Mouse (Mus musculus) cerebellum, adult 18-20 months (tissue): ENCODE results near the gene Ppp1r15a.
"Not testable (repeated sequence)": the region's sequence is repeated elsewhere in the genome, so short reads cannot be mapped to it uniquely, and the experiment has no call there.

ENCODE experiments used
- DNase-seq, 2 experiments: peaks; one replicate each; pipeline ENCODE4 v3.0.0; 2021

The Ppp1r15a gene

DNA sequence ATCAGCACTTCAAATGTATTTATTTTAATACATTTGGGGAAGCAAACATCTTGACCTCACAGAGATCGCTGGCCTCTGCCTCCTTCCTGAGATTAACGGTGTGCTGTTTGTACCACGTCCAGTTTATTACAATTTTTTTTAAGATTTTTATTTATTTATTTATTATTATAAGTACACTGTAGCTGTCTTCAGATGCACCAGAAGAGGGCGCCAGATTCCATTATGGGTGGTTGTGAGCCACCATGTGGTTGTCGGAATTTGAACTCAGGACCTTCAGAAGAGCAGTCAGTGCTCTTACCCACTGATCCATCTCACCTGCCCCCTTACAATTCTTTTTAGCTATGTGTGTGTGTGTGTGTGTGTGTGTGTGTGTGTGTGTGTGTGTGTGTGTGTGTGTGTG is 9.2 kb downstream of the Ppp1r15a start:
- DNase-seq, result not testable (repeated sequence)

DNA sequence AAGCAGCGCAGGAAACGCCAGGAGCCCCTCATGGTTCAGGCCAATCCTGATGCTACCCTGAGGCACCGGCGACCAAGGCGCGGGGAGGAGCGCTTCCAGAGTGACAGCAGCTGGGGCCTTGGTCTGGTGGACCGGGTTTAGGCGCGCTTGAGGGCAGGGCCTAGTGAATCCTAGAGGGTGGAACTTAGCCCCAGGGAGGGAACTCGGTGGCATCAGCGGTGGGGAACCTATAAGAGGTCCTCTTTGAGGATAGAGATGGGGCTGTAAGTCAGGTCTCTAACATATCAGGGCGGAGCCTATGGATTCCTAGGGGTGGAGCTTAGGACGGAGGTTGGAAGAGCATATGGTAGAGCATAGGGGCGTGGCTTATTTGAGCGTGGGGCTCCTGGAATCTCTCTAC is 10.6 kb downstream of the Ppp1r15a start:
- DNase-seq, result no peak

DNA sequence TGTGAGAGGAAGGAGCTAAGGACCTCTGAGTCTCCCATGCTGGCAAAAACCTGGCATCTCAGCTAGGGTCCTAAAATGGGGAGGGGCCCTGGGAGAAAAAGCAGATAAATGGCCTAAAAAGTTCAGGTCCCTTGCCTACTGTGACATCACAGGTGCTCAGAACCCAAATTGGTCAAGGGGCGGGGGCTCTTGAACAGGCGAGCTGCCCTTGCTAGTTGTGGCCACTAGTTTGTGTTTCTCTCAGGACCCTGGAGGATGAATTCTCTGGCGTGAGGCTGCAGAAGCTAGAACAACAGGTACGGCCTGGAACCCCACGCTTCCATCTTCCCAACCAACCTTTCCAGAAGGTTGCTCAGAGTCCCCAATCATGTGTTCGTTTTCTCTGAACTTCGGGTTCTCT is 11.7 kb downstream of the Ppp1r15a start:
- no peak for DNase-seq

DNA sequence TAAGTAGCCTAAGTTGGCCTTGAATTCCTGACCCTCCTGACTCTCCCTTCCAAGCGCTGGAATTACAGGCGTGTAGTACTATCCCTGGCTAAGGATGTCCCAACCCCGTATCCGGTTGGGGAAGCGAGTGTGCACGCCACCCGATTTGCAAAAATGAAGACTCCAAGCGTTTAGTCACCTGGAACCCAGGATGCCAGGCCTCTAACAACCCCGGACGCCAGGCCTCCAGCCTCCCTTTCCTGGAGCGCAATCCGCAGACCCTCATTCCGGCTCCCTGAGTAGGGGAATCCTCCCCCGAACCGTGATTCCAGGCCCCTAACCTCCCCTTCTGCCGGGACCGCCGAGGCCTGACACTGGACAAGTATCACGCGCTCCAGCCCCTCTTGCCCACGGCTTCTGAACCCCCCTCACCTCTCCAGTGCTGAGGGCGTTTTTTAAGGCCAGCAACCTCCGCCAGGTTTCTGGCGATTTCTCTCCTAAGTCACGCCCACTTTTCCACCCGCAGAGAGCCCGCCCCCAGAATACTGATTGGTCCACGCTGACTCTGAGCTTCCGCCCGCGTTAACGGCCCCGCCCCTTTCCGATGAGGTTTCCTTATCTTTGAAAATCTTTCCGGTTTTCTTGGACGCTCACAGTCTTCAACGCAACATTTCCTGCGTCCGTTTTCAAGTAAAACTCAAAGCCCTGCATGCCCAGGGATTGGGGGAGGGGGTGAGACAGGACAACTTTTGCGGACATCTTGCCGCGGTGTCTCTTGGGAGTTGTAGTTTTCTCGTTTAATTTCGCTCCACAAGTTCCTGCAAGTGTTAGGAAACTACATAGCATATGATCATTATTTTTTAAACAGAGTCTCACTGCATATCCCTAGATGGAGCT is 15.9 kb downstream of the Ppp1r15a start, which contains the start of gene Nucb1:
Nucb1 (minus strand) TSS at position 495 of the 876 bp plus-strand sequence.
- peak; percentile 92 to 95 for DNase-seq

DNA sequence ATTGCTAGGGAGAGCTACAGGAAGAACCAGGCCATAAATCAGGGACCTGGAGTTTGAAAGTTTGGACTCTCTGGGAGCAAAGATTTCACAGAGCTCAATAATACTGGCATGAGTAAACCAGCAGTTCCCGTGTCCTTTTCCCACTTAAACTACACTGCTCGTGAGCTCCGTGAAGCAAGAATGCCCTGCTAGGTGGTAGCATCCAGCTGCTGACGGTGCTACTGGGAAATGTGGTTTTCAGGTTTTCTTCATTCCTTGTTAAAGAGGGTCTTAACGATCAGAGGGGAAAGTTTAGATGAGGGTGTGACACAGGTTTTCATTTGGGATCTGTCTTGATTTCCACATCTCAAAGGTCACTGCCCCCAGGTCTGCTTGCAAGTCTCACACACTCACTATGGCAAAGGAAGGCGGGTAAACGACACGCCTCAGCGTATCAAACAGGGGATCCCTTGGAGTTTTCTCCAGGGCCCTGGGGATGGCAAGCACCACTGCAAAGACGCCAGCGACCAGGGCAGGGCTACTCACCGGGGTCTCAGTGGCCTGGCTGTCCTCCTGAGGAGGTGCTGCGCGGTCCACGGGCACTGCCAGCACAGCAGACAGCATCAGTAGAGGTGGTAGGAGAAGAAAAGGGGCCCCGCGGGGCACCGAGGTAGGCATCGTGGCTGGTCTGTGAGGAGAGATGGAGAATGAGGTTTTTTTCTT is 16.7 kb downstream of the Ppp1r15a start:
- DNase-seq, result no peak

DNA sequence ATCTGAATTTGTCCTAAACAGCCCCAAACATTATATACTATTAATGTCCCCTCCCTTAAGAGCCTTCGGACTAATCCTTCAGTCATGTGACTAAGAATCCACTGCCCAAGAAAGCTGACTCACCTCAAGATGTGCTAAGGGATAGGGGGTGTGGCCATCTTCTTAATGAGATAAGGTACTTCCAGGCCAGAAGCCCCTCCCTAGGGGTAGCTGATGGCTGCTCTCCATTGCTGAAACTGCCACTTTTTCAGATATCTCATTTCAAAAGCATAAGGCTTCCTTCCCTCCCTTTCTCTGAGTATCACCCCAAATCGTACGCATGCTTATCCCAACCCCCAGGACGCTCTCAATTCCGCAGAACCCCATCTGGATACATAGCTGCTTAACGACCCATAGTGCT is 17.5 kb downstream of the Ppp1r15a start:
- DNase-seq, result no peak

DNA sequence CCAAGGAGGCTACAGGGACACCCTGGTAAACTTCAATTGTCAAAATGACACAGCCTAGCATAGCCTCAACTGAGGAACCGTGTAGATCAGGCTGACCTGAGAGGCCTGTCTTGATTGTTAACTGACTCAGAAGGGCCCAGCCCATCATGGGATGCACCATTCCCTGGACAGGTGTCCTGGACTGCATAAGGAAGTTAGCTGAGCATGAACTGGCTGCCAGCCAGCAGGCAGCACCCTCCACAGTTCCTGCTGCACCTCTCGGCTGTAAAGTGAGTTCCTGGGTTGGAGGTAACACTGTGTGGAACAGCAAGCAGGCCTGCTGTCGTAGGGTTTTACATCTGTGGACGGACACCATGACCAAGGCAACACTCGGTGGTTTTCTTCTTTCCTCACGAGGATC is 18.5 kb downstream of the Ppp1r15a start:
- peak in 1 of 2 experiments; percentile 54 for DNase-seq

DNA sequence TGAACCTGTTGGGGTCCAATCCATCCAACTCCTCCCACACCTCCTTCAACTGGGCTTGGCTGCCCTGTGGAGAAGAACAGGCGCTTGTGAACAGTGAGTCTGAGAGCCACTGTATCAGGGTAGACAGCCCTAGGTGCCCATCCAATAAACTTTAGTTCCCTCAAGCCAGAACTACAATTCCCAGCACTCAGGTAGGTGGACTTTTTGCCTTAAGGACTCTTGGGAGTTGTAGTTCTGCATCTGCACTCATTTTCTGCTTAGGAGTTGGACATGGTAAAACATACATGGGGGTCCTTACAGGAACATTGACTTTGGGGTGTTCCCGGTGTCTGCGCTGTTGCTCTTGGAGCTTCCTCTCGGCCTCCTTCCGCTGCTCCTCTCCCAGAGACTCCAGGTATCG is 27.6 kb downstream of the Ppp1r15a start:
- no peak for DNase-seq

DNA sequence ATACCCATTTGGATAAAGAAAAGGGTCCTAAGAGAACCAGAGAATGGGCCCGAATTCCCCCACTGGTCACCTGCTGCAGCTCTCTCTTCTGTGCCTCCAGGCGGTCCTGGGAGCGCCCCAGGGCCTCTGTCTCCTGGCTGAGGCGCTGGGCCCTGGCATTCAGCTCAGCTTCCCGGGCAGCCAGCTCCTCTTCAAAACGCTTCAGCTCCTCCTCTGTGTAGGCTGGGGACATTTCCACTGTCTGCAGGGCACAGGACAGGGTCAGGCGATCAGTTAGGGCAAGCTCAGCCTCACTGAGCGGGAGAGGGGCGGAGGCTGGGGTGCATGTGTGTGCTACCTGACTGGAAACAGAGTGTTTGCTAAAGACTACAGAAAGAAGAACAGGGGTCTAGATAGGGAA is 31.5 kb downstream of the Ppp1r15a start:
- DNase-seq, result no peak

DNA sequence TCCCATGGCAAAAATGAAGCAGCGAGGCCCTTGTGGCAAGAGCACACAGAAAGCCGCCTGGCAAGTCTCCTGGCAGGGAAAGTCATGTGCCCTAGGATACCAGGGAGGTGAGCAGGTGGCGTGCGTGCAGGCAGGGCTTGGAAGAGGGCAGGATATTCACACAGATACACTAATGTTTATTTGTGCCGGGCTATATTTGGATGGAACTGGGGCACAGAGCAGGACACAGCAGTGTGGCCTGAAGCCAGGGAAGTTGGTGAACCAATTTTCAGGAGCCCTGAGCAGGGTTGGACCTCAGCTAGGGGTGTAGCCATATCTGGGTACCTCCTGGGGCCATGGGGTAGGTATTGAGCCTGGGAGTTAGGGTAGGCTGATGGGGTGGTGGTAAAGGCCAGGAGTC is 33.1 kb downstream of the Ppp1r15a start:
- peak; percentile 81 to 89 for DNase-seq

DNA sequence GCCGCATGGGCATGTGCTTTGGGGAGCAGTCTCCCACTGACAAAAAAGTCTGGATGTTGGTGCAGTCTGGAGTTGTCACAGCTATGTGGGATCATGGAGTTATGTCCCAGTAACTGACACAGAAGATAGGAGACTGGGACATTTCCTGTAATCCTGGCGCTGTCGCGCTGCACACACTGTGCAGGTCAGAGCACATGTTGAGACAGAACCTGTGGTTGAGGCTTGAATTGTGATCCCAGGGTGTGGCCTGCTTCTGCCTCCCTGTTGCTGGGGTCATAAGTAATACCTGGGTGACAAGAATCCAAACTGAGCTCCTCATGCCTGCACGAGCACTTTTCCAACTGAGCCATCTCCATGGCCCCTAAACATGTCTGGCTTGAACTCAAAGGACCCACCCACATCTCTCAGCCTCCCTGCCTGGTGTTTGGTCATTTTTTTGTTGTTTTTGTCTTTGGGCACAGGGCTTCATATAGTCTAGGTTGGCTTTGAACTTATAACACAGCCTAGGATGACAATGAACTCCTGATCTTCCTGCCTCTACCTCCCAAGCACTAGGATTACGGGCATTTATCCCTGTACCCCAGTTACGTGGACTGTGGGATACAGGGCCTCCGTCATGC is 33.7 kb downstream of the Ppp1r15a start:
- peak in 1 of 2 experiments; percentile 44 for DNase-seq

DNA sequence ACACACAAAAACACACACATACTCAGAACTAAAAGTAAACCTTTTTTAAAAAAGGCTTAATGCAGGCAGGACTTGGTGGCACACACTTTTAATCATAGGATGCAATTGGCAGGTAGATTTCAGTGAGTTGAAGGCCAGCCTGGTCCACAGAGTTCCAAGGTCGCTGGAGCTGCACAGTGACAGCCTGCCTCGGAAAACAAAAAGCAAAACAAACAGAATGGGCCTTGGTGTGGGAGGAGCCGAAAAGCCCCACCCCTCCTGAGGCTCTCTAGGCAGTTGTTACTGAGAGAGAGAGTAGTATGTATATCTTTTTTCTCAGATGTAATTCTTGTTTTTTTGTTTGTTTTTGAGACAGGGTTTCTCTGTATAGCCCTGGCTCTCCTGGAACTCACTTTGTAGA is 34.8 kb downstream of the Ppp1r15a start:
- DNase-seq, result no peak

DNA sequence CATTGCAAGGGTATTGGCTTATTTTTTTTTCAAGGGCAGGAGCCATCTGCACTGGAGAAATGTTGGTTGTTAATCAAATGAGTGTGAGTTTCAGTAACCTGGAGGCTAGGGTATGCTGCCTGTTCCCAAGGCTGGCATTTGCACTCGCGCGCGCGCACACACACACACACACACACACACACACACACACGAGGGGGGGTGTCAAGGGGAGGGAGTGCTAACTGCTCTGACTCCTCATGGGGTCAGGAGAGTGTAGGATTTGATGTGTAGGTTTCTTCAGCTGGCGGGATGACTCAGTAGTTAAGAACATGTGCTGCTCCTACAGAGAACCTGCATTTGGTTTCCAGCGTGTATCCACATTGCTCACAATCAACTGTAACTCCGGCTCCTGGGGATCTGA is 35.2 kb downstream of the Ppp1r15a start:
- no peak for DNase-seq

DNA sequence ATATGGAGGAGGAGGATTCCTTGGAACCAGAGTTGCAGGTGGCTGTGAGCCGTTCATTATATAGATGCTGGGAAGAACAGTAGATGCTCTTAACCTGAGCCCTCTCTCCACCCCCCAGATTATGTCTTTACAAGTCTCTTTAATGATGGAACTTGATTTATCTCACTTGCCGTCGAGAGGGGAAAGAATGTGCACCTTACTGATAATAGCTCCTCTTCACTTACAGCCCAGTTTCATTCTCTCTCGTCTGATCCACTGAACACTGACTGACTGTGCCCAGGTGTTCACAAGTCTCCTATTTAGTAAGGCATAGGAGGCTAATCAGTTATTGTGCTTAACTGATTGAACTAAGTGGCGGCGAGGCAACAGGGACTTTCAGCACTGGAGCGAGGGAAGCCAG is 36.5 kb downstream of the Ppp1r15a start:
- no peak for DNase-seq

DNA sequence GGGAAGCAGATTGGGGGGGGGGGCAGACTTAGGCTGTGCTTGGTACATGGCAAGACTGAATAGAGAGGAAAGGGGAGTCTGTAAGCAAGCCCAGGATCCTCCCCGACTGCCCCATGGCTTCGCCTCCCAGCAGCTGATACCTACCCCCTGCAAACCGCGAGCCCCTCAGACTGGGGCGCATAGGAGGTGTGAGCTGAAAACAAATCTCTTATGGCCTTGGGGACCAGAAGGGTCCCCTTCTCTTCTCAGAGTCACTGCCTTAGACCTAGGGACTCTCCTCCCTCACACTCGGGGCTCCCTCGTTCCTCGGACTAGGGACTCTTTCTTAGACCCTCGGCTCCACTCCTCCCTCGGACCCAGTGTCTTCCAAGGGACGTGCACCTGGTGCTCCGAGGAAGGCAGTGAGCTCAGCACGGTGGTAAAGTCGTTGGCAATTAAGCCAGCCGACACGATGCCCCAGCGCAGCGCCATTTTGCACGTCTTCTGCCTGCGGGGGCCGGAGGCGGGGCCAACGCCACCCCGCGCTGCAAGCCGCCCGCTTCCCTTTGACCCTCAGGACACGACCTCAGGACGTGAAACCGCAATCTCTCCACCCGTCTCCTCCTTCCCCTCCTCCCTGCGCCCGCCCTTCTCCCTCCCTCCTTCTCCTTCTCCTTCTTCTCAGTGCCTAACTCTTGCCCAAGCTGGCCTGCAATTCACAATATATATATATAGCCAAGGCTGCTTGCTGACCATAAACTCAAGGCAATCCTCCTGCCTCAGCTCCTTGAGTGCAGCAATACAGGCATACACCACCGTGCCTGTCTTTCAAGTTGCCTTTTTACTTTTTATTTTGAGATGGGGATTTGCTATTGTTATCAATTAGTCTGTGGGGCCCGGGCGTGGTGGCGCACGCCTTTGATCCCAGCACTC is 37.5 kb downstream of the Ppp1r15a start, which contains the start of gene Dhdh:
Dhdh (minus strand) TSS at position 513 of the 912 bp plus-strand sequence.
- DNase-seq, result peak; percentile 71 to 74

DNA sequence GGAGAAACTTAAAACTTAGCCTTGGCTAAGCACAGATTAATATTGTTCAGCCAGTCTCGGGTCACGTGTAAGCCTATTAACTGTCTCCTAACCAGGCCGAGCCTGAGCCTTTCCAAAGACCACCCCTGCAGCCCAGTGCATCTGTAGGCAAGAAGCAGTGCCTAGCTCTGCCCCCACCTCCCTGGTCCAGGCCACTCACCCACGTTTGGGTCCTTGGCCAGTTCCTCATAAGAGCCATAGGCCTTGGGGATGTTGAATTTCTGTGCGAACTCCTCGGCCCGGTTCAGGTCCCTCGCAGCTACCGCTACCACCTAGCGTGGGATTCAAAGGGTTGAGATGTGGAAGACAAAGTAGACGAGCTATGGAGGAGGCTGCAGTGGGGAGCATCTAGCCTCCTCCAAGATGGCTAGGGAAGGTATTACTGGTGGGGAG is 38.2 kb downstream of the Ppp1r15a start:
- DNase-seq, result no peak

DNA sequence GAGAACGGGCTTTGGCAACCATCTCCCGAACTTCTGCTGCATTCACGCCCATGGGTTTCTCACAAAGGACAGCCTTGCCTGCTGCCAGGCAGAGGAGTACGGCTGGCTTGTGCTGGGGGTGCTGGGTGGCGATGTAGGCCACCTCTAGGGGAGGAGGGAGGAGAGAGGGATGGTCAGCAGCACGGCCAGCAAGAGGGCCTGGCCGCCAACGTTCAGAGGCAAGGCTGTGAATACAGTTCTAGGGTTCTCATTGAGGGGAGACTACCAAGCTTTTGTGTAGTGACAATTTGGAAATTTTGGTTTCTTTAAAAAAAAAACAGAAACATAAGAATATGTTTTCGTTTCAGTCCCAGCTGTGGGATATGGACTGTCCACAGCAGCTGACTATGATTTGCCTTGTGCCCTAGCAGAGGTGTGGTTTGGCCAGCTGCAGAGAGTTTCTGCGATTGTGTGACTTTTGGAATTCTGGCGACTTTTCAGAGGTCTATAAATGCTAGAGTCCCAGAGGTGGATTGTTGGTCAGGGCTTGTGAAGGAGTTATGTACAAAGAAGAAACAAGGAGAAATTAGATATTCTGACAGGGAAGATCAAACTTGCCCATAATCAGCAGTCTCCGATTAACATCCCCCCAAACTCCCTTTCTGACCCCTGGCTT is 39.2 kb downstream of the Ppp1r15a start, which contains the start of gene Gm45808:
Gm45808 (minus strand) TSS at position 51 of the 655 bp plus-strand sequence.
- no peak for DNase-seq

DNA sequence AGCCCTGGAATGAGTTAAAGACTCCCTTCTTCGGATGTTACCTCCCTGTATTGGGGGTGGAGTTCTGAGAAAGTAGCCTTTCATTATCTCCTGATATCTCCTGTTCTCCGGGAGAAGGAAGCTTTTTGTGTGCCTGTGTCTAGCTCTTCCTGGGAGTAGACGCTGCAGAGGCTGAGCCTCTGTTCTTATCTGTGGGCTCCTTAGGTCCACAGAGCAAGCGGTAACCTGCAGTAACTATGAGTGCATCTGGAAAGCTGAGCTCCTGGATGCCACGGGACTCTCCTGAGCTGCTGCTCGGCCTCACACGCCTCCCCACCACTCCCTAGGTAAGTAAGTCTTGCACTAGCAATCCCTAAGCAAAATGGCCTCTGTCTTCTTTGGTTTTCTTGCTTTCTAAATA is 39.9 kb downstream of the Ppp1r15a start:
- no peak for DNase-seq

DNA sequence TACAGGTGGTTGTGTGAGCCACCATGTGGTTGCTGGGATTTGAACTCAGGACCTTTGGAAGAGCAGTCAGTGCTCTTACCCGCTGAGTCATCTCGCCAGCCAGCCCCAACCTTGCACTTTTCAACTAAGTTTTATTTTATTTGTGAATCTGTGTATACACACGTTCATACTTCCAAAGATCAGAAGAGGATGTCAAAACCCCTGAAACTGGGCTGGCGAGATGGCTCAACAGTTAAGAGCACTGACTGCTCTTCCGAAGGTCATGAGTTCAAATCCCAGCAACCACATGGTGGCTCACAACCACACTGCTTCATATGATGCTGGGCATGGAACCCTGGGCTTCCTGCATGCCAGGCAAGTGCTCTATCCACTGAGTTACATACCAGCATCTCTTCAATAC is 41.1 kb downstream of the Ppp1r15a start:
- DNase-seq, result not testable (repeated sequence)

DNA sequence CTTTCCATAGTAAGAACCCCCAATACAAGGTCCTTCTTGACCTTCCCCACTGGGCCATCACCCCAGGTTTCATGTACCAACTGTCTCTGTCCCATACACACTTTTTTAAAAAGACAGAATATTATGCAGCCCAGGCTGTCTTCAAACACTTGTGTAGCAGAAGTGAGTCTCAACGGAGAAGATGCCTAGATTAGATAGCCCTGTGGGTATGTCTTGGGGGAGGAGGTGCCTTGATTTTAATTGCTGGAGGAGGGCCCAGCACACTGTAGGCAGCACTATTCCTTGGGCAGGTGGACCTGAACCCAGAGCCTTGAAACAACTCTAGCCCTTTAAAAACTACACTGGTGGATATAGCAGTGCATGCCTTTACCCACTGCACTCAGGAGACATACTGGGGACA is 43.9 kb downstream of the Ppp1r15a start:
- no peak for DNase-seq

DNA sequence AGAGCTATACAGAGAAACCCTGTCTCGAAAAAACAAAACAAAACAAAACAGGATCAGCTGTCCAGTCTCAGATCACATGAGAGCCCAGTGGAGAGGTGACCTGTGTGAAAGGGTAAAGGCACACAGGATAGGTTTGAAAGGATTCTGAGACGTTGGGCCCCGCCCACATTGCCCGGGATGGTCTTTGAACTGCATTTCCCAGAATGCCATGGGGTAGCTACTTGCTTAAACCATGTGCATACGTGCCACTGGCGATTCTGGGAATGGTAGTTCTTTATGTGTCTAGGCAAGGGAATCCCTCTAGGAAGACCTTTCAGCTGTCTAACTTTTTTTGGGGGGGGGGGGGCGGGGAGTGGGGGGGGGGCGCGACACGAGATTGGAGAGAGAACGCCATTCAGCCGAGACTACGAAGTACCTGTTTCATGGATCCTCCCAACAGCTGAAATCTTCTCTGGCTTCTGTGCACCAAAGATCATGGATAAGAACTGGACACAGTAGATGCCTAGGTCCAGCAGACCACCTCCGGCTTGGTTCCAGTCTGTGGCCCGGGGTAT is 44.6 kb downstream of the Ppp1r15a start, which contains the start of gene Tulp2:
Tulp2 (plus strand) TSS at position 504 of the 554 bp plus-strand sequence.
- peak; percentile 73 to 81 for DNase-seq
